Mouse (Mus musculus) hindbrain, embryonic 11.5 days (tissue): ENCODE measurements at regions not wholly inside any gene's neighbourhood (a gene's known extent, or its start where the extent isn't known, plus 50 kb on each side); places are given as distances from the start of the nearest gene placed in this dataset.
A peak's percentile ranks its signal among the peaks of the same experiment; 100 is the strongest.
"Not testable (repeated sequence)": the region's sequence is repeated elsewhere in the genome, so short reads cannot be mapped to it uniquely, and the experiment has no call there.

Experiments
- ATAC-seq: fragments of 200-750 bp; cut with Nextera tagmentation; 2 replicates; pipeline ENCODE4 v1.8.0; 2017; ENCODE audit warnings: mild to moderate bottlenecking, moderate TSS enrichment, moderate library complexity; ENCODE audit not compliant: low FRiP score
- DNase-seq: peaks from one replicate; pipeline ENCODE4 v3.0.0-alpha.2; 2015; ENCODE audit warnings: low spot score
- H3K27ac ChIP-seq: fragments of 300-500 bp; sonication (generic); 2 replicates; pipeline ENCODE4 v1.5.1; 2014; ENCODE audit warnings: mild to moderate bottlenecking, low read depth, low read length
- H3K27me3 ChIP-seq: fragments of 300-500 bp; sonication (generic); 2 replicates; pipeline ENCODE4 v1.6.1; 2014; ENCODE audit warnings: mild to moderate bottlenecking, low read length, moderate library complexity, mixed read lengths; ENCODE audit not compliant: control insufficient read depth, insufficient read depth
- H3K36me3 ChIP-seq: fragments of 300-500 bp; sonication (generic); 2 replicates; pipeline ENCODE4 v1.6.1; 2014; ENCODE audit warnings: mild to moderate bottlenecking, low read length, moderate library complexity, mixed read lengths; ENCODE audit not compliant: control insufficient read depth, insufficient read depth
- H3K4me1 ChIP-seq: fragments of 300-500 bp; sonication (generic); replicated peaks from 2 replicates; pipeline ENCODE4 v1.6.1; 2014; ENCODE audit warnings: low read length, mixed read lengths; ENCODE audit not compliant: control insufficient read depth, insufficient read depth
- H3K4me2 ChIP-seq: fragments of 300-500 bp; sonication (generic); replicated peaks from 2 replicates; pipeline ENCODE4 v1.6.1; 2014; ENCODE audit warnings: mild to moderate bottlenecking, low read depth, low read length
- H3K4me3 ChIP-seq: fragments of 300-500 bp; sonication (generic); 2 replicates; pipeline ENCODE4 v1.5.1; 2014; ENCODE audit warnings: low read depth, low read length
- H3K9ac ChIP-seq: fragments of 300-500 bp; sonication (generic); 2 replicates; pipeline ENCODE4 v1.6.1; 2014; ENCODE audit warnings: low read depth, low read length
- H3K9me3 ChIP-seq: fragments of 300-500 bp; sonication (generic); 2 replicates; pipeline ENCODE4 v1.6.1; 2016; ENCODE audit warnings: low read length; ENCODE audit not compliant: control insufficient read depth
- WGBS: fragments of 180-500 bp; shearing (Covaris S2); extraction: QIAGEN DNeasy Blood & Tissue Kit; methylation state at CpG from one replicate; pipeline ENCODE4 v1.1.7; 2014; 5-methylcytosine and 5-hydroxymethylcytosine counted together

DNA sequence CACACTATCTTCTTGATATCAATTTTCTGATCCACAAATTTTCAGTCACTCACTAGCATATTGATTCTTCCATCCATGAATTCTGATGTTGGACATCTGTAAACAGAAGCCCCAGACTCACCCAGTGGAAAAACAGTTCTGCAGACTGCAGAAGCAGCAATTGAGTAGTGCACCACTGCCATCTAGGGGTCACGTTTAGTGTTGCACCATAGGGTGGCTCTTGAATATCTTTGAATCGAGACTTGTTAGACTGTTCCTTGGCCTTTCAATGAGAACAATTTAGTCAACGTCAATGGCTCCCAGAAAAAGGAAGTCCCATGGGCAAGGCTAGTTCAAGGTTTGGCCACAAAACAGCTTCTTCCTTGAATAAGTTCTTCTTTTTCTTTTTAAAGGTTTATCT lies 828.1 kb downstream of the Gm10330 start:
- not testable (repeated sequence) for H3K27me3 ChIP-seq, H3K4me2 ChIP-seq, H3K4me1 ChIP-seq, H3K4me3 ChIP-seq, H3K36me3 ChIP-seq, H3K9ac ChIP-seq, DNase-seq, ATAC-seq, H3K9me3 ChIP-seq, H3K27ac ChIP-seq
- WGBS, result 48% methylated on average over 3 of the region's 3 CpGs

DNA sequence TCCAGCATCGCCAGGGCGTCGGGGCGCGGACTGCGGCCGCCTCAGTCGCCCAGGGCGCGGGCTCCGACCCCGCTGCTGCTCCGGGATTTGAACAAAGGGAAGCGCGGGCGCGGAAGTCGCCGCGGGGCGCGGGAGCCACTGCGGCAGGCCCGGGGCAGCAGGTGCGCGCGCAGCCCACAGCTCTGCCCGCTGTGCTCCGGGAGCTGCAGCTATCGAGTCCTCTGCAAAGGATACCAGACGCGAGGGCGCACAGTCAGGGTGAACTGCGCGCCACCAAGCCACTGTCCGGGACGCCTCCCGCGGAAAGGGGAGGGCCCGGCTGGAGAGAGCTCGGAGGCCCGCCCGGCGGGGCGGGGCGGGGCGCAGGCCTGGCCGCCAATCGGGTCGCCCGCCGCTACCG lies 873.9 kb downstream of the Gm10330 start:
- not testable (repeated sequence) for H3K27ac ChIP-seq, H3K27me3 ChIP-seq, H3K4me1 ChIP-seq, H3K36me3 ChIP-seq, H3K9me3 ChIP-seq
- ATAC-seq (peak; percentile 76), DNase-seq (peak; percentile 72)
- under 1% methylated on average over 47 of the region's 53 CpGs for WGBS
- Histone ChIP-seq H3K4me3 (peak overlapping the region; percentile 51), H3K9ac (peak overlapping the region; percentile 42), H3K4me2 (peak overlapping the region; percentile 37)
